Mouse (Mus musculus) heart, adult 9 months (tissue): ENCODE results near the gene Dctn2.

ENCODE experiments used
- DNase-seq, 2 experiments: peaks; one replicate each; pipeline ENCODE4 v3.0.0; 2022; ENCODE audit warnings: low spot score in 2 of 2

Dctn2 gene

GRCm38 (mm10) chr10:127266112-127267091, at the start of gene Dctn2:
Dctn2 (plus strand) TSS chr10:127266368.
- peak; percentile 96 for DNase-seq

DNA sequence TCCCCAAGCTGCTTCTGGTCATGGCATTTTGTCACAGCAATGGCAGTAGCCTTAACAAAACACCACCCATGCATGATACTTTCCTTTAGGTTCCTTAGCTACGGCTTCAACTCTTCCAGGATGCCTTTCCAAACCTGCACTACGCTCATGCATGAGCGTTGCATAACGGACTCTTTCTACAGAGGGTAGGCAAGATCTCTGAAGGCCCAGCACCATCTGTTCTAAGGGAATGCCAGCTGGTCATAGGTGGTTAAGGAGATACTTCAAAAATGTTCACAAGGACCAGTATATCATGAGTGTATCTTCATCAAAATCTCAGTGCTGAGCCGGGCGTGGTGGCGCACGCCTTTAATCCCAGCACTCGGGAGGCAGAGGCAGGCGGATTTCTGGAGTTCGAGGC, 49.7 kb upstream of the Dctn2 start:
- no peak for DNase-seq

DNA sequence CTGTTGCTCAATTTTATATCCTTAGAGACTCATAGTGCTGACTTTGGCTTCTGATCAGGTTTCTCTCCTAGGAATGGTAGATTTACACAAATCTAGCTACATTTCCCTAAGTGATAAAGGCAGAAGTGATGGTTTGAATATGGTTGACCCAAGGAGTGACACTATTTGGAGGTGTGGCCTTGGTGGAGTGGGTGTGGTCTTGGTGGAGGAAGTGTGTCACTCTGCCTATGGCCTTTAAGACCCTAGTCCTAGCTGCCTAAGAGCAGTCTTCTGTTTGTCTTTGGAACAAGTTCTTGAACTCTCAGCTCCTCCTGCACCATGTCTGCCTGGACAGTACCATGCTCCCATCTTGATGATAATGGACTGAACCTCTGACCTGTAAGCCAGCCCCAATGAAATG, 49.0 kb upstream of the Dctn2 start:
- DNase-seq, result no peak

DNA sequence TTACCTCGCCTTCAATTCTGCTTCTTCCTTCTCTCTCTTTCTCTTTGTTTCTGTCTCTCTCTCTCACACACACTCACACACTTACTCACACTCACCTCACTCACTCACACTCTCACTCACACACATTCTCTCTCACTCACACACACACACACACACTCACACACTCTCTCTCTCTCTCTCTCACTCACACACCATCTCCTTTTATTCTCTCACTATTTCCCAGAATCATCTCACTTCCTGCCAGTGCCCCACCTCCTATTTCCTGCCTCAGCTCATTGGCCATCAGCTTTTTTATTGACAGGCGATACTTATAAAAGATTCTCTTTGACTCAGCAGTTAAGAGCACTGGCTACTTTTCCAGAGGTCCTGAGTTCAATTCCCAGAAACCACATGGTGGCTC, 47.8 kb upstream of the Dctn2 start:
- DNase-seq, result no peak

DNA sequence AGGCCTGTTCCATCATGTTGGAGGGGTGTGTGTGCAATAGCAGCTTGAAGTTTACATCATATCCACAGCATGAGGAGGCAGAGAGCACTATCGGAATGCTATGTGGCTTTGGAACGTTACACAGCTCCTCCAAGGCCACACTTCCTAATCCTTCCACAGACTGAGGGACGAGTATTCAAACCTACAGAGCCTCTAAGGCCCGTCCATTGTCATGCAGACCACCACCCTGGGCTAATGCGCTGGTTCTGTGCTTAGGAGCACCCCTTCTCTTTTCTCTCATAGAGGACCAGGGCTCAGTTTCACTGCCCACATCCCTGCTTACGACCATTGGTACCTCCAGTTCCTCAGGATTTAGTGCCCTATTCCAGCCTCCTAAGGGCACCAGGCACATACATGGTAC, 41.0 kb upstream of the Dctn2 start:
- DNase-seq, result no peak

DNA sequence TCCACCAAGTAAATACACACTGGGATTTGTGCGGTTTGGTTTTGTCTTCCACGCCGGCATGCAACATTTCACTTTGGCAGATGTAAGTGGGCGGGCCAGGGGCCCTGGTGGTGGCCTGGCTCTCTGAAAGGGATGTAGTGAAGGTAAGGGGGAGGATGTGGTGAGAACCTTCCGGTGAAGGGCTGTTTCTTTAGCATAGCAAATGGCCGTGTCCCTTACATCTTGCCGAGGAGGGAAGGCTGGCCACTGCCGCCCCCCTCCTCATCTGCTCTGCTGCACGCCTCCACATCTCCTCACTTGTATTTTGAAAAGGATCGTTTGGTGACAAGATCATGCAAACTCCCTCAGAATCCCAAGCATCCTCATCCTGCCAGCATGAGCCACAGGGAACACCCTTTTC, 40.4 kb upstream of the Dctn2 start:
- no peak for DNase-seq

DNA sequence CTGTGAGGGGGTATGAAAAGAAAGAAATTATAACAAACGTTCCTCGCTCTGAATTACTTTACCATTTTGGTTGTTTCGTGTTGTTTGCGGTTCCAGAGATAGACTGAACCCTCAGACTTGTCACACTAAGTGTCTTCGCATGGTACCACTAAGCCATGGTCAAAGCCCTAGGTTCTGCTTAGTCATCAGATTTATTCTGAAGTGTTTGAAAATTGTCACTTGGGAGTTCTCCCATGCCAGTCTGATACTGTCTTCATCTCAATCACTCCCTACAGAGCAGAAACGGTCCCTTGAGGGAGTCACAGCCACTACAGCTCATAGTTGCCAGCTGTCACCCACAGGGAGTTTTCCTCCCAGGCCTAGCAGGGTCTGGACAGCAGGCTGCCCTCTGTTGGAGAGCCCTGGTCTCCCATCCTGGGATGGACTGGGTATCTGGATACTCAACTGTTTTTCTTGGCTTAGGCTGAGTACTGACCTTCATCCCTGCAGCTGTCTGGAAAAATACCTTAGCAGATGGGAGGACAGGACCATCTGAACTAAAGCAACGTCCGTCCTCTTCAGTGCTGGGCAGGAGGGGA, 39.8 kb upstream of the Dctn2 start:
- DNase-seq, result no peak

GRCm38 (mm10) chr10:127227163-127227562, 39.0 kb upstream of the Dctn2 start:
- DNase-seq, result no peak

DNA sequence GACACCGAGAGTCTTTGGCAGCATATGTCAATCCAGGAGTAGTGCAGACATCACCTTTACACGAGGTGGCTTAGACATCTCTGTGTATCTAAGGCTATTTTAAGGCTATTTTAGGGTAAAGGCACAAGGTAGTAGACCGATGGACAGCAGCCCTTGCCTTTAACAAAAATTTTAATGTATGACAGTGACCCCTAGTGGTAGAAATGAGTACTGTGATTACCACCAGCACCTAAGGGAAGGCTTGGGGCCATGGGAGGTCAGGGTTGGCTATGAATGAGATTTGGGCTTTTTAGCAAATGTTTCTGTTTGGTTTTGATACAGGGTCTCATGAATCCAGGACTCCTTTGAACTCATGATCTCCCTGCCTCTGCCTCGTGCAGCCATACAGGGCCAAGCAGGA, 37.3 kb upstream of the Dctn2 start:
- DNase-seq, result peak; percentile 64 to 68

DNA sequence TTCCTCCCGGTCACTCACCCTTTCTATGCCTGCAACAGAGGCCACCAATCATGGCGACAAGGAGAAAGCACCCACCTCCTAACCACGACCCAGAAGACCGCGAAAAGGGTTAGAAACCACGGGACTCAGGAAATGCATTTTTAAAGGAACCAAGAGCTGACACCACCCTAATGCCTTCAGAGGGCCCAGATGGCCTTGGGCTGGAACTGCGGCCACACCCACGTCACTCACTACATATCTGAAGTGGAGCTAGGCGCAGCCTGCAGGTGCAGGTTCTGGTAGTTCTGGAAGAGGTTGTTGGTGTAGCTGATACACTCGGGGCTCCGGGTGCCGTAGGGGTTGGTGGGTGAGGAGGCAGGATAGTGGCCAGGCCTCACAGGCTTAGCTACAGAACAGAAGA, 35.5 kb upstream of the Dctn2 start:
- DNase-seq, result no peak

DNA sequence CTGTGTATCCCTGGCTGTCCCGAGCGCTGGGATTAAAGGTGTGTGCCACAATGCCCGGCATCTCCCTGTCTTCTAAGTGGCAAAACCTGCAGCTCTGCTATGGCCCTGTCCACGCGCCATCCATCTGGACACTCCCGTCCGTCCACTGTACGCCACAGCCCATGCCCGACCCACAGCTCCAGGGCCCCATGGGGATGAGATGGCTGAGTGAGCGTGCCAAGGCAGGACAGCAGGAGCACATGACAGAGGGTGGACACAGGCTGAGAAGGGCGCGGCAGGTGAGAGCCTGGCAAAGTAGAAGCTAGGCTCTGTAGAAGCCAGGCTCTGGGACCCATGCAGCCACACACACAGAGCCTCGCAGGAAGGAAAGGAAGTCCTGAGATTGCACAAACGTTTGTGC, 34.4 kb upstream of the Dctn2 start:
- DNase-seq, result no peak

DNA sequence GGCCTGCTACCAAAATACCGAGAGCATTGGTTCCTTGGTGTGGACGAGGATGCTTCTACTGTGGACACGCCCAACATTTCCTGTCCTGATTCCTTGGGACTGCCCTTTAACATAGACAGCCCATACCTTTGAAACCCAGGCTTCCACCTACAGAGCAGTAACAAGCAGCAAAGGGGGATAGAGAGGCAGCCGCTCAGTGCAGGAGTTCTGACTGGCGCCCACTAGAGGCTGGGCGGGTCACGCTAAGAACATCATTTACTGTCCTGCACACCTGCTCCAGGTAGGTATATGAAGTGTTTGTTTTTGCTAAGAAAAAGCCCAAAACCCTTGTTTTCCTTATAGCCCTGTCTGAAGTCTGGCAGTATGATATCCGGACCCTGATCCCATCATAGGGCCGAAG, 33.0 kb upstream of the Dctn2 start:
- DNase-seq, result no peak

GRCm38 (mm10) chr10:127236541-127236940, 29.6 kb upstream of the Dctn2 start:
- no peak for DNase-seq

DNA sequence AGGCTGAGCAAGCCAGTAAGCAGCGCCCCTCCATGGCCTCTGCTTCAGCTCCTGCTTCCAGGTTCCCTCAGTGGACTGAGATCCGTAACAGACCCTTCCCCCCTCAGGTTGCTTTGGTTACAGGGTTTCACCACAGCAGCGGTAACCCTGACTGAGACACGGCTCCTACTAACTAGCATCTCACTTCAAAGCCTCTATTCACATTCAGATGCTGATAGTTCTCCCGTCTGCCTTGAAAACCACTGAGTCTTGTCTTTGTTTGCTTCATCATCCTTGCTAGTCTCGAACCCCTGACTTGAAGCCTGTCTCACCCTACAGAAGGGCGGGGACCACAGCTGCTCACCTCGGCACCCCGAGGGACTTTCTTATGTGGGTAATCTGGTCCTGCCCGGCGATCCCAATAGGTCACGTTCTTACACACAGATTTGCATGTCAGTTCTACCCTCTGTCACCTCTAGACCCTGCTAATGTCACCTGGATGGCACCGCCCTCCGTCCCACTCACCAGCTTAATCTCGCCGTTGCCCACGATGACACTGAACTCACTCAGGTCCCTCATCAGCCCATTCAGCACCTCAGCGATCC, 27.8 kb upstream of the Dctn2 start:
- DNase-seq, result no peak

GRCm38 (mm10) chr10:127250810-127251209, 15.4 kb upstream of the Dctn2 start:
- DNase-seq, result no peak

- DNase-seq, result peak; percentile 30 to 49
Observed at GRCm38 (mm10) chr10:127255625-127256345, 10.4 kb upstream of the Dctn2 start.

- DNase-seq, result no peak
Observed at GRCm38 (mm10) chr10:127257790-127258189, 8.4 kb upstream of the Dctn2 start.

DNA sequence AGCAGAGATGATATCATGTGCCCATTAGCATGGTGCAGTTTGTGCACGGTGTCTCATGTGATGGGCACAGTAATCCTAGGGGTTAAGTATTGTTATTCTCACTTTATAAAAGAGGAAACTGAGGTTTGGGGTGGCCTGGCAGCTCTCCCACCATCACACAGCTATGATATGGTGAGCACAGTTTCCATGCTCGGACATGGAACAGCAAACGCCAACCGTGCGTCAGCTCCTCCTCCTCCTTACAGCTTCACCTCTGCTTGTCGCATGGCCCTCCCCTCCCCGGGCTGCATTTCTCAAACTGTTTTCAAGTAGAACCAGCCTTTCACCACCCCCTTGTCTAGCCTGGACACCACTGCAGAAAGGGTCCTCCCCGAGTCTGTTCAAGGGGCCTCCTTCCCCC, 7.7 kb upstream of the Dctn2 start:
- no peak for DNase-seq

- no peak for DNase-seq
Observed at GRCm38 (mm10) chr10:127261706-127262547, 4.2 kb upstream of the Dctn2 start.

- DNase-seq, result no peak
Observed at GRCm38 (mm10) chr10:127262548-127263398, 3.4 kb upstream of the Dctn2 start, which contains the start of gene Kif5a. Kif5a (minus strand) TSS chr10:127263348.
